Mouse (Mus musculus): ENCODE results near the gene Nos1ap.

- TF ChIP-seq CTCF (IDR thresholded peaks at IDR 0.05; ENCODE audit: extremely low read depth, insufficient read length, insufficient replicate concordance, low read depth, low read length) (no peak), POLR2A (IDR thresholded peaks at IDR 0.05; ENCODE audit: low read depth, low read length) (no peak)
These were observed 99.7 kb downstream of the Nos1ap start for GRCm38 (mm10) chr1:170489936-170490335.
